Mouse (Mus musculus) thymus, adult 18-20 months (tissue): Measurements from ENCODE around the gene Psrc1.

ENCODE experiments used
- DNase-seq, 2 experiments: peaks; one replicate each; pipeline ENCODE4 v3.0.0; 2022; ENCODE audit warnings: mixed read lengths in 2 of 2

Gene Psrc1

DNA sequence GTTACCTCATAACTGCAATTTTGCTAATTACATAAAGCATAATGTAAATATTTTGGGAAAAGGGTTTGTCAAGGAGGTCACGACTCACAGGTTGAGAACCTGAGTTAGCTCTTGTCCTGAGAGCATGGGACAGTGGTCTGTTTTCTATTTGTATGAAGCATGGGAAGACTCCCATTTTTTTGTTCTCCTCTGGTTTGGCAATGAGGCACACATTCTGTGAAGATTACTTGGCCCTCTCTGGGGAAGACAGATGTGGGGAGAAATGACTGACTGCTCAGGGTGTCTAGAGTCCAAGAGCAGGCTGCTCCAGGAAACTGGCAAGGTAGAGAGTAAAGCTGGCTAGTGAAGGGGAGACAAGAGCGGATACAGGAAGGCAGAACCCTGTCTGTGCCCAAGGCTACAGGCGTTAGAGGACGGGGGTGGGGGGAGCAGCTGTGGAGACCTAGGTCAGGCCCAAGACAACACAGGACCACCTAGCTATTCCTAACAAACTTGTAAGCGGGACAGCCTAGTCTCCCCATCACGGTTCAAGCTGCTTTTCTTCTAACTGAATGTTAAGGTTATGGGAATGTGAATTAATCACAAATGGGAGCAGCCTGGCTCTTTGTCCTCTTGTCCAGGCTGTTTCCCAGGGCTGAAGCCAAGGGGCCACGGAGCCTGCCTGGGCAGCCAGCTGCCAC, 41.4 kb downstream of the Psrc1 start:
- DNase-seq, result no peak

DNA sequence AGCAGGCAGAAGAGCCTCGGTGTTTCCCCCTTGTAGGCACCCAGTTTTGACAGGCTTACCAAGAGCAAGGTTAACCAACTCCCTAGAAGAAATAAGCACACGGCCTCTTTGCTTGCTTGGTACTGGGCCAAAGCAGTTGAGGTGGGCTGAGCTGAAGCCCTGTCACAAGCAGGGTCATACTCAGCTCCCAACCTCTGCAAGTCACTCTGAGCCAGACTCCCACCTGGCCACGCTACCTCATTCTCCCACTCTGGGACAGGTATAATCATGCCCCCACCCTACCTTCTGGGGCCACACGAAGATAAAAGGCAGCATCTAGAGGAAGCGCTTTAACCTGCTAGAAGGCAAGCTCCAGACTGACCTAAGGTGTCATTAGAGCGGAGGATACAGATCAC, 42.0 kb downstream of the Psrc1 start:
- DNase-seq, result no peak

DNA sequence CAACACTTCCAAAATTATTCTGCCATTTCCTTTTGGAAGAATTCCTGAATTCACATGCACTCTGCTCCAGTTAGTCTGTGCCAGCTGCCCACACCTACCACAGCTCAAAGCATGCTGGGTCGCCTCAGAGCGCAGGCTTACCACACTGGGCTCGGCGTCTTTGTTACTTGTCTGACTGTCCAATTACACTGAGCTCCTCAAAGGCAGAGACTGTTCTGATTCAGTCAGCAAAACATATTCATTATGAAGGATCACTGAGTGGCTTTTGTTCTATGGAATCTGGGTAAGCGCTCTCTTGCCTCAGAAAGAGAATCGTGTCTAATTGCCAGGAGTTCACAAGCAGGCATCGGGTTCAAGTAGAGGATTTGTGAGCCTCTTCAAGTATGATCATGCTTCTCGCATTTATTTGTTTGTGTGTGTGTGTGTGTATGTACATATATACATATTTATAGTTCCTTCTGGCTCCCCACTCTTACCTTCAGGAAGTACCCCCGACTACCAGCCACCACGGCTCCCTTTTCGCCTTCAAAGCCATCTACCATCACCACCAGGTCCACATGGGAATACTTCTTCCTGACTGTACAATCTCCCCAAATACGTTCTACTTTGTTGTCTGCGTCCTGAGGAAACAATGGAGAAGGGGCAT, 49.0 kb downstream of the Psrc1 start:
- no peak for DNase-seq

DNA sequence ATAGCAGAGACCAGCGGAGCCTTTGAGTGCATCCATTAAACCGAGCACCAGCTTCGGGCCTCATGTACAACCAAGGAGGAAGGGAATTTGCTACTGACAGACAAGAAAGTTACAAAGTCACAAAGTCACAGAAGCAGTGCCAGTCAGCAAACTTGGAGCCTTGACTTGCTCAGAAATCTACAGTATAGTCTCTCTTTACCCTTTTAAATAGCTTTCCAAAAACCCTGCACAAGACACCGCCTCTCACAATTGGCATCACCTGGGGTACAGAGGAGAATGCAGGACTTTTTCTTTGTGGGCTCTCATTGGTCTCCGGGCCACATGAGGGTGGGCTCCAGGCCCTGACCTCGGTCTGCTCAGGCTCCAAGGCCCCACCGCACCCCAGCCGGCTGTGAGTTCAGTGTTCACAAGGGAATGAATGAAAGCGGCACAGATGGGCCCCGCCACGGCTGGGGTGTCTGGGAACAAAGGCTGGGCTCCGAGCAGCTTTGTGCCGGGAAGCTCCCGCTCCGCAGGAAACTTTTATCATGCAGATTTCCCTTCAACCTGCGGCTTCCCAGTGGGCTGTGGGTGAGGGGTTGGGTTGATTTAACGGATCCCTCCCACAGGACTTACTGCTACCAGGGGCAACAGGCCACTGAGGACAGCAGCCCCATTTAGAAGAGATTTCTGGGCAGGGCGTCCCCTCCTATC, 49.7 kb downstream of the Psrc1 start:
- no peak for DNase-seq

DNA sequence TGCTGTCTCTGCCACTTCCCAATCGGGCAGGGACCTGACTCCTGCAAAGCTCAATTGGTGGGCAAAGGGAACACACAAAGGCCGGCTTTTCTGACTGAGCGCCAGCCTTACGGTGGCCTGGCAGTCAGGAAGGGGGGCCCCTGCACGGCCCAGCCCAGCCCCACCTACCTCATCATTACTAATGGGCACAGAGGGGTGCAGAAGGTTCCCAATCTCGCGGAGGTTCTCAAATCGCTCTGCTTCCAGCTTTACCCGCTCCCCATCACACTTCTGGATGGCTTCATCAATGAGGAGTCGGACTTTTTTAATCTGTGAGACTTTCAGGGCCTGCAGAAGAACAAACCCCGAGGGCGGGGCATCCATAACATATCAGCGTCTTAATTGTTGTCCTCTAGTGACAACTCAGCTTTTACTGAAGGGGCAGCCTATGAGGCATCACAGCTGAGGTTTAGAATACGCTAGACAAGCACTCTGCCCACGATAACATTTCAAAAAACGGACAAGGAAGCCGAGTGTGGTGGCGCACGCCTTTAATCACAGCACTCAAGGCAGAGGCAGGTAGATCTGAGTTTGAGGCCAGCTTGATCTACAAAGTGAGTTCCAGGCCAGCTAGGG, 50.3 kb downstream of the Psrc1 start:
- DNase-seq, result no peak

DNA sequence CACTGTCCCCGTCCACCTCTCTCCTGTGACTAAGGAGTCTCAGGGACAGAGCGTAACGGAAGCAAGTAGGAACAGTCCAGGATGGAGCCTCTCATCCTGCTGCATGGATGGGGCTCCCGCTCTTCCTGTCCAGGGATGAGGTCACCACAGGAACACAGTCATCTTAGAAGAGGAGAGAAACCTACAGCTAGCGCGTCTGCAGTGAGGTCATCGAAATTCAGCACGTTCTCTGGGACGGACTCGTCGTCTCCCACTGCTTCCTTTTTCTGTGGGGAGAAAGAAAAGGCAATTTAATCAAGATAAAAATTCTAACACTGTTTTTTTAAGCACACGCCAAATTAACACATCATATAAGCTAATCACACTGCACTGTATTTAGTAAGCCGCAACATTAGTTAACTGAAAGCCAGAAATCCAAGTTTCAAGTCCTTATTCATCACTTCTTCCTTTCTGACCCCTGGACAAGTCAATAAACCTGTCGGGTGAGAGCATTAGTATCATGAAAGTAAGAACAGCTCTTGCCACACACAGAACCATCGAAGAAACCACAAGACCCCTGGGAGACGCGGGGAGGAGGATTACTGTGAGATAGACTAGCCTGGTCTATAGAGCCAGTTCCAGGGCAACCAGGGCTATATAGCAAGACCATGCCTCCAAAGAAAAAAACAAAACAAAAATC, 52.2 kb downstream of the Psrc1 start:
- no peak for DNase-seq

DNA sequence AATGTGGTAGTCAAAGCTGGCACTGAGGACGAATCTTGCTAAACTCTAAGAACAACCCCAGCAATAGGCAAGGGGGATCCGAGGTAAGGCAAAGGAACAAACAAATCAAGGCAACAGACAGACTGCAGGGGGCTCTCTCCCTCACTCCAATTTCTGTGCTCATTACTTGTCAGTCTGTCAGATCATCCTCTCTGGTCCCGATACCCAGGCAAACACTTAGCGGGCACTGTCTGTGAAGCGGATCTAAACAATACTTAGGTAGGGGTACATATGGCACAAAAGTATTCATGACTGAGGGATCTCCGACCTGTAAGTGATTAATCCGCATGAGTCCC, 52.7 kb downstream of the Psrc1 start:
- DNase-seq, result no peak
